Mouse (Mus musculus): ENCODE measurements around the gene Gm17027.
"Not testable (repeated sequence)": the region's sequence is repeated elsewhere in the genome, so short reads cannot be mapped to it uniquely, and the experiment has no call there.

Gm17027 gene

GRCm38 (mm10) chr14:42162522-42162921 lies at the start of gene Gm17027:
Gm17027 (minus strand) TSS chr14:42162622.
- DNase-seq (ENCODE audit: low read depth, low spot score), result not testable (repeated sequence)

- not testable (repeated sequence) for DNase-seq (ENCODE audit: low read depth, low spot score)
Measured at GRCm38 (mm10) chr14:42190691-42191090, 28.3 kb upstream of the Gm17027 start, which contains the start of gene Gm3573. Gm3573 (minus strand) TSS chr14:42190791.

- not testable (repeated sequence) for DNase-seq (ENCODE audit: low read depth, low spot score)
Measured at GRCm38 (mm10) chr14:42183936-42184335, 21.5 kb upstream of the Gm17027 start.

GRCm38 (mm10) chr14:42134571-42134970 lies 27.9 kb downstream of the Gm17027 start:
- DNase-seq (ENCODE audit: low read depth, low spot score), result not testable (repeated sequence)

- DNase-seq (ENCODE audit: low read depth, low spot score), result not testable (repeated sequence)
Measured at GRCm38 (mm10) chr14:42133806-42134205, 28.6 kb downstream of the Gm17027 start.

GRCm38 (mm10) chr14:42117269-42117668 lies 45.2 kb downstream of the Gm17027 start, which contains the start of gene Gm7951:
Gm7951 (minus strand) TSS chr14:42117369.
- DNase-seq (ENCODE audit: low read depth, low spot score), result not testable (repeated sequence)

Data from brain, embryonic 18.5 days (tissue).